Mouse (Mus musculus): ENCODE results near the gene Tubgcp6.
A peak's percentile ranks its signal among the peaks of the same experiment; 100 is the strongest.

The Tubgcp6 gene

GRCm38 (mm10) chr15:89122649-89123366 lies at the start of gene Tubgcp6:
TSS of gene Tubgcp6 (minus strand) at chr15:89123112.
- peak; percentile 99 for DNase-seq (ENCODE audit: low read depth, low spot score)

GRCm38 (mm10) chr15:89172276-89172935 lies 49.5 kb upstream of the Tubgcp6 start:
- DNase-seq (ENCODE audit: low read depth, low spot score) = peak; percentile 27

- no peak for DNase-seq (ENCODE audit: low read depth, low spot score)
These were observed 48.7 kb upstream of the Tubgcp6 start for GRCm38 (mm10) chr15:89171526-89172051.

GRCm38 (mm10) chr15:89170102-89170501 lies 47.2 kb upstream of the Tubgcp6 start:
- DNase-seq (ENCODE audit: low read depth, low spot score) = peak; percentile 35

GRCm38 (mm10) chr15:89169431-89169830 lies 46.5 kb upstream of the Tubgcp6 start:
- peak; percentile 97 for DNase-seq (ENCODE audit: low read depth, low spot score)

- DNase-seq (ENCODE audit: low read depth, low spot score) = peak; percentile 75
These were observed 46.0 kb upstream of the Tubgcp6 start for GRCm38 (mm10) chr15:89168922-89169321.

- no peak for DNase-seq (ENCODE audit: low read depth, low spot score)
These were observed 42.6 kb upstream of the Tubgcp6 start for GRCm38 (mm10) chr15:89165478-89165877.

GRCm38 (mm10) chr15:89161397-89161796 lies 38.5 kb upstream of the Tubgcp6 start:
- DNase-seq (ENCODE audit: low read depth, low spot score) = no peak

GRCm38 (mm10) chr15:89158516-89158915 lies 35.6 kb upstream of the Tubgcp6 start:
- DNase-seq (ENCODE audit: low read depth, low spot score) = no peak

- DNase-seq (ENCODE audit: low read depth, low spot score) = peak; percentile 87
These were observed 35.0 kb upstream of the Tubgcp6 start for GRCm38 (mm10) chr15:89157954-89158353.

GRCm38 (mm10) chr15:89152312-89152711 lies 29.4 kb upstream of the Tubgcp6 start:
- DNase-seq (ENCODE audit: low read depth, low spot score) = no peak

- DNase-seq (ENCODE audit: low read depth, low spot score) = no peak
These were observed 27.1 kb upstream of the Tubgcp6 start for GRCm38 (mm10) chr15:89150041-89150390.

- DNase-seq (ENCODE audit: low read depth, low spot score) = peak; percentile 52
These were observed 26.5 kb upstream of the Tubgcp6 start, which contains the start of gene Mapk11 for GRCm38 (mm10) chr15:89149271-89150040. TSS of gene Mapk11 (minus strand) at chr15:89149628.

- peak; percentile 41 for DNase-seq (ENCODE audit: low read depth, low spot score)
These were observed 25.8 kb upstream of the Tubgcp6 start for GRCm38 (mm10) chr15:89148496-89149270.

- DNase-seq (ENCODE audit: low read depth, low spot score) = no peak
These were observed 25.0 kb upstream of the Tubgcp6 start for GRCm38 (mm10) chr15:89147895-89148294.

GRCm38 (mm10) chr15:89147456-89147855 lies 24.5 kb upstream of the Tubgcp6 start:
- no peak for DNase-seq (ENCODE audit: low read depth, low spot score)

GRCm38 (mm10) chr15:89147024-89147423 lies 24.1 kb upstream of the Tubgcp6 start:
- DNase-seq (ENCODE audit: low read depth, low spot score) = peak; percentile 76

GRCm38 (mm10) chr15:89146537-89146936 lies 23.6 kb upstream of the Tubgcp6 start:
- DNase-seq (ENCODE audit: low read depth, low spot score) = peak; percentile 88

GRCm38 (mm10) chr15:89145813-89146350 lies 23.0 kb upstream of the Tubgcp6 start:
- no peak for DNase-seq (ENCODE audit: low read depth, low spot score)

- no peak for DNase-seq (ENCODE audit: low read depth, low spot score)
These were observed 22.1 kb upstream of the Tubgcp6 start for GRCm38 (mm10) chr15:89144965-89145364.

- no peak for DNase-seq (ENCODE audit: low read depth, low spot score)
These were observed 20.2 kb upstream of the Tubgcp6 start for GRCm38 (mm10) chr15:89143134-89143533.
